In genomic region chr13:42088339-42088738, GRCm38 (mm10) we compare ENCODE assay signal across 25 mouse cellular contexts. TPM values are rescaled to one million over a fixed set of nuclear protein-coding genes. Genes with fewer than 3 reads are reported as not detected.
DNase-seq lines count a peak whose midpoint lies in the region; ATAC-seq and TF ChIP-seq lines count a peak whose summit lies in the region.
"Had no signal": no experiment of that assay in that cellular context is flagged by ENCODE, and none has a peak within 500 bp of the region (broad histone marks: within the 10 kb centered on the region; RNA-seq: fewer than 3 reads in every experiment).

No protein-coding gene starts in this region.

- no peaks in the 10 kb centered on the region for H3K9me3 ChIP-seq in liver, embryonic 12.5 days (replicated peaks)
- H3K9me3 ChIP-seq in megakaryocyte, embryonic 14.5 days = no peaks in the 10 kb centered on the region
- H3K9me3 ChIP-seq: forebrain, embryonic 10.5 days; G1E; intestine, embryonic 15.5 days; midbrain, embryonic 15.5 days; neural tube, embryonic 13.5 days had no signal

- H3K36me3 ChIP-seq in kidney, adult 2 months (ENCODE audit: control insufficient read depth, insufficient read depth, low read length) = no peaks in the 10 kb centered on the region
- H3K36me3 ChIP-seq in liver, adult 2 months (ENCODE audit: control insufficient read depth, insufficient read depth, low read length) = no peaks in the 10 kb centered on the region
- H3K36me3 ChIP-seq in liver, embryonic 12.5 days = no peaks in the 10 kb centered on the region
- H3K36me3 ChIP-seq in megakaryocyte, embryonic 14.5 days (replicated peaks; ENCODE audit: low read length) = peaks cover 48% of the 10 kb centered on the region
- H3K36me3 ChIP-seq: intestine, embryonic 15.5 days; midbrain, embryonic 15.5 days; neural tube, embryonic 13.5 days had no signal

- H3K27me3 ChIP-seq in kidney, adult 2 months (replicated peaks; ENCODE audit: control insufficient read depth, insufficient read depth, low read length) = no peaks in the 10 kb centered on the region
- H3K27me3 ChIP-seq in liver, adult 2 months (ENCODE audit: control insufficient read depth, insufficient read depth, low read length) = no peaks in the 10 kb centered on the region
- H3K27me3 ChIP-seq in liver, embryonic 12.5 days (replicated peaks) = no peaks in the 10 kb centered on the region
- H3K27me3 ChIP-seq in megakaryocyte, embryonic 14.5 days (replicated peaks) = no peaks in the 10 kb centered on the region
- H3K27me3 ChIP-seq: CH12.LX; intestine, embryonic 15.5 days; midbrain, embryonic 15.5 days; neural tube, embryonic 13.5 days had no signal

- no peak for ATAC-seq in liver, embryonic 12.5 days
- ATAC-seq in megakaryocyte, adult 5-6 weeks (ENCODE audit: poor library complexity, severe bottlenecking) = no peak
- ATAC-seq: hindbrain, embryonic 16.5 days; intestine, embryonic 15.5 days; midbrain, embryonic 15.5 days had no signal

- peak; percentile 19; the same call in 1 of the 2 replicates for TF ChIP-seq CTCF in kidney, adult 2 months (conservative IDR thresholded peaks at IDR 0.05; ENCODE audit: insufficient read depth, insufficient read length, low read depth, low read length)
- peak; percentile 45 for TF ChIP-seq CTCF in liver, adult 2 months (IDR thresholded peaks at IDR 0.05; ENCODE audit: low read depth, low read length)

- 27% methylated on average over 5 of the region's 5 CpGs for WGBS in kidney, adult 2 months
- 20% methylated on average over 5 of the region's 5 CpGs for WGBS in liver, adult 2 months
- WGBS in liver, embryonic 12.5 days (ENCODE audit: insufficient replicate concordance) = 63% methylated on average over 5 of the region's 5 CpGs

- peaks cover 27% of the 10 kb centered on the region; the same call in 1 of the 2 replicates for H3K79me2 ChIP-seq in liver, adult 2 months (ENCODE audit: control insufficient read depth, insufficient read depth, low read length)

- DNase-seq in kidney, adult 2 months = peak; percentile 84
- DNase-seq in kidney, postnatal 4 days = no peak
- peak; percentile 94 for DNase-seq in liver, adult 2 months (ENCODE audit: extremely low read depth, low read depth, low spot score)
- no peak for DNase-seq in c-Kit-positive CD71-positive TER-119-positive erythroid progenitor cells, embryonic 14.5 days (ENCODE audit: low spot score)
- DNase-seq: adrenal gland, adult 8-10 months; B cell, adult 2 months; cerebellum, adult 18-20 months; cerebellum, postnatal 14 days; gastrocnemius, postnatal 25 days; heart, adult 2 months; heart, postnatal 36 days; lung, embryonic 14.5 days; right cerebral cortex, postnatal 4 days; thymus, postnatal 25 days had no signal

- no peak overlapping the region for H3K4me3 ChIP-seq in kidney, adult 2 months (ENCODE audit: insufficient read depth, low read depth, low read length)
- no peak overlapping the region for H3K4me3 ChIP-seq in liver, adult 2 months (ENCODE audit: insufficient read depth, low read depth, low read length)
- H3K4me3 ChIP-seq in liver, embryonic 12.5 days = no peak overlapping the region
- H3K4me3 ChIP-seq in megakaryocyte, embryonic 14.5 days (replicated peaks) = peak overlapping the region; percentile 69
- H3K4me3 ChIP-seq: forebrain, embryonic 10.5 days; heart, adult 2 months; intestine, embryonic 15.5 days; left cerebral cortex, adult 2 months; midbrain, embryonic 15.5 days; neural tube, embryonic 13.5 days had no signal

- TF ChIP-seq POLR2A in kidney, adult 2 months (IDR thresholded peaks at IDR 0.05; ENCODE audit: low read depth, low read length) = no peak
- TF ChIP-seq POLR2A in liver, adult 2 months (IDR thresholded peaks at IDR 0.05; ENCODE audit: extremely low read depth, insufficient read depth, low read length) = no peak

- H3K4me2 ChIP-seq in liver, embryonic 12.5 days = no peak overlapping the region
- H3K4me2 ChIP-seq: intestine, embryonic 15.5 days; lung, embryonic 14.5 days; midbrain, embryonic 15.5 days; neural tube, embryonic 13.5 days had no signal

- peaks cover 3% of the 10 kb centered on the region; the same call in 1 of the 2 replicates for H3K4me1 ChIP-seq in kidney, adult 2 months (ENCODE audit: control insufficient read depth, insufficient read depth, low read length)
- H3K4me1 ChIP-seq in liver, adult 2 months (ENCODE audit: control insufficient read depth, insufficient read depth, low read length) = peaks cover 10% of the 10 kb centered on the region
- H3K4me1 ChIP-seq in liver, embryonic 12.5 days = peaks cover 27% of the 10 kb centered on the region
- peaks cover 69% of the 10 kb centered on the region for H3K4me1 ChIP-seq in megakaryocyte, embryonic 14.5 days
- H3K4me1 ChIP-seq: intestine, embryonic 15.5 days had no signal

- no peak overlapping the region for H3K27ac ChIP-seq in kidney, adult 2 months (ENCODE audit: insufficient read depth, low read depth, low read length)
- peak overlapping the region; percentile 76 for H3K27ac ChIP-seq in liver, adult 2 months (replicated peaks; ENCODE audit: insufficient read depth, low read depth, low read length)
- H3K27ac ChIP-seq in liver, embryonic 12.5 days = no peak overlapping the region
- H3K27ac ChIP-seq: forebrain, embryonic 10.5 days; heart, adult 2 months; intestine, embryonic 15.5 days; left cerebral cortex, adult 2 months; midbrain, embryonic 15.5 days had no signal

- peak overlapping the region; percentile 40 for H3K9ac ChIP-seq in liver, adult 2 months (ENCODE audit: low read depth, low read length)
- no peak overlapping the region for H3K9ac ChIP-seq in liver, embryonic 12.5 days
- H3K9ac ChIP-seq: intestine, embryonic 15.5 days; lung, embryonic 14.5 days; midbrain, embryonic 15.5 days; neural tube, embryonic 13.5 days had no signal

RNA-seq across cellular contexts. Expression of gene Hivep1, which starts 36.5 kb away (rescaled TPM):
- polyA plus RNA-seq in kidney, adult 2 months (2012; rRNA removed) = 15.6 and 17.8 TPM in 2 replicates
- 3.5 and 5.1 TPM in 2 replicates for total RNA-seq in liver, adult 2 months (2014; rRNA removed)
- polyA plus RNA-seq in liver, adult 2 months (2012; rRNA removed) = 7.0 and 9.0 TPM in 2 replicates
- 4.4 and 4.6 TPM in 2 replicates for polyA plus RNA-seq in liver, embryonic 12.5 days (2016; fragmentation: Nextera tagmentation; extraction: Ambion mirVana)
- polyA plus RNA-seq in megakaryocyte, embryonic 14.5 days (2012; ENCODE audit: insufficient read depth, low replicate concordance) = 38.2 and 122 TPM in 2 replicates
- 35.4 and 50.6 TPM in 2 replicates for total RNA-seq in megakaryocyte, adult 5-6 weeks (2015)
- 8.0 and 16.3 TPM in 2 replicates for total RNA-seq in megakaryocyte, adult 5-6 weeks (2017)

Comparison
In these comparisons a context has a peak if more than half of its experiments do, and no peak if none do; other contexts are left out.
1. DNase-seq: peak in kidney, adult 2 months (single experiment) and liver, adult 2 months (single experiment); none in kidney, postnatal 4 days (0 of 2) and c-Kit-positive CD71-positive TER-119-positive erythroid progenitor cells, embryonic 14.5 days (single experiment).